Mouse (Mus musculus): ENCODE data around the gene Olfr1233. TPM values are rescaled to one million over a fixed set of nuclear protein-coding genes. Genes with fewer than 3 reads are reported as not detected.

Olfr1233 gene
- not detected in 2 replicates for polyA plus RNA-seq (2014; fragmentation: Nextera tagmentation; extraction: Ambion mirVana)

- no peaks in the 10 kb centered on the region for H3K27me3 ChIP-seq (ENCODE audit: insufficient read depth, low read length)
- no peak within 1 kb of the TSS for H3K4me3 ChIP-seq (ENCODE audit: low read depth, low read length)
- no peak for TF ChIP-seq CTCF (IDR thresholded peaks at IDR 0.05; ENCODE audit: low read depth)
- no peaks in the 10 kb centered on the region for H3K36me3 ChIP-seq (ENCODE audit: insufficient read depth)
- no peak for ATAC-seq (ENCODE audit: insufficient read depth)
- no peak for DNase-seq
- H3K9me3 ChIP-seq (ENCODE audit: low read depth, low read length): no peaks in the 10 kb centered on the region
- no peak within 1 kb of the TSS for H3K27ac ChIP-seq (ENCODE audit: low read depth)
- no peaks in the 10 kb centered on the region for H3K4me1 ChIP-seq (ENCODE audit: insufficient read depth)
- no peak within 1 kb of the TSS for H3K9ac ChIP-seq
- no peak within 1 kb of the TSS for H3K4me2 ChIP-seq
These were observed at the start of gene Olfr1233 for GRCm38 (mm10) chr2:89342298-89342697. Gene Olfr1233, minus strand, starts transcription at chr2:89342398.

GRCm38 (mm10) chr2:89364765-89365164, 22.6 kb upstream of the Olfr1233 start, which contains the start of gene Olfr1234:
Gene Olfr1234, minus strand, starts transcription at chr2:89364865.
- no peak for ATAC-seq (ENCODE audit: insufficient read depth)
- 83% methylated on average over 4 of the region's 4 CpGs for WGBS
- Histone ChIP-seq H3K4me1 (ENCODE audit: insufficient read depth) (no peaks in the 10 kb centered on the region), H3K4me2 (no peak within 1 kb of the TSS), H3K4me3 (ENCODE audit: low read depth, low read length) (no peak within 1 kb of the TSS), H3K36me3 (ENCODE audit: insufficient read depth) (no peaks in the 10 kb centered on the region), H3K9ac (no peak within 1 kb of the TSS), H3K27me3 (ENCODE audit: insufficient read depth, low read length) (no peaks in the 10 kb centered on the region), H3K9me3 (ENCODE audit: low read depth, low read length) (no peaks in the 10 kb centered on the region), H3K27ac (ENCODE audit: low read depth) (no peak within 1 kb of the TSS)
- no peak for DNase-seq
- TF ChIP-seq CTCF (IDR thresholded peaks at IDR 0.05; ENCODE audit: low read depth): no peak

GRCm38 (mm10) chr2:89329575-89329974, 12.6 kb downstream of the Olfr1233 start, which contains the start of gene Olfr1232:
Gene Olfr1232, minus strand, starts transcription at chr2:89329675.
- ATAC-seq (ENCODE audit: insufficient read depth) (no peak), DNase-seq (no peak)
- no peaks in the 10 kb centered on the region for H3K27me3 ChIP-seq (ENCODE audit: insufficient read depth, low read length)
- H3K9ac ChIP-seq: no peak within 1 kb of the TSS
- no peak within 1 kb of the TSS for H3K27ac ChIP-seq (ENCODE audit: low read depth)
- H3K9me3 ChIP-seq (ENCODE audit: low read depth, low read length): no peaks in the 10 kb centered on the region
- no peak for TF ChIP-seq CTCF (IDR thresholded peaks at IDR 0.05; ENCODE audit: low read depth)
- H3K4me2 ChIP-seq: no peak within 1 kb of the TSS
- H3K4me3 ChIP-seq (ENCODE audit: low read depth, low read length): no peak within 1 kb of the TSS
- H3K4me1 ChIP-seq (ENCODE audit: insufficient read depth): no peaks in the 10 kb centered on the region
- H3K36me3 ChIP-seq (ENCODE audit: insufficient read depth): no peaks in the 10 kb centered on the region

- TF ChIP-seq CTCF (IDR thresholded peaks at IDR 0.05; ENCODE audit: low read depth): no peak
- no peaks in the 10 kb centered on the region for H3K4me1 ChIP-seq (ENCODE audit: insufficient read depth)
- no peak within 1 kb of the TSS for H3K9ac ChIP-seq
- H3K4me3 ChIP-seq (ENCODE audit: low read depth, low read length): no peak within 1 kb of the TSS
- H3K36me3 ChIP-seq (ENCODE audit: insufficient read depth): no peaks in the 10 kb centered on the region
- no peaks in the 10 kb centered on the region for H3K9me3 ChIP-seq (ENCODE audit: low read depth, low read length)
- no peak within 1 kb of the TSS for H3K4me2 ChIP-seq
- ATAC-seq (ENCODE audit: insufficient read depth) (no peak), DNase-seq (no peak)
- no peaks in the 10 kb centered on the region for H3K27me3 ChIP-seq (ENCODE audit: insufficient read depth, low read length)
- no peak within 1 kb of the TSS for H3K27ac ChIP-seq (ENCODE audit: low read depth)
- 76% methylated on average over 2 of the region's 2 CpGs for whole genome bisulfite sequencing
These were observed 35.2 kb downstream of the Olfr1233 start, which contains the start of gene Olfr1231 for GRCm38 (mm10) chr2:89306974-89307373. Gene Olfr1231, minus strand, starts transcription at chr2:89307074.

- H3K9me3 ChIP-seq (ENCODE audit: low read depth, low read length): no peaks in the 10 kb centered on the region
- H3K9ac ChIP-seq: no peak within 1 kb of the TSS
- H3K27ac ChIP-seq (ENCODE audit: low read depth): no peak within 1 kb of the TSS
- ATAC-seq (ENCODE audit: insufficient read depth) (no peak), DNase-seq (no peak)
- WGBS: 75% methylated on average over 1 of the region's 1 CpGs
- H3K4me2 ChIP-seq: no peak within 1 kb of the TSS
- no peak for TF ChIP-seq CTCF (IDR thresholded peaks at IDR 0.05; ENCODE audit: low read depth)
- H3K4me1 ChIP-seq (ENCODE audit: insufficient read depth): no peaks in the 10 kb centered on the region
- H3K4me3 ChIP-seq (ENCODE audit: low read depth, low read length): no peak within 1 kb of the TSS
- no peaks in the 10 kb centered on the region for H3K27me3 ChIP-seq (ENCODE audit: insufficient read depth, low read length)
- H3K36me3 ChIP-seq (ENCODE audit: insufficient read depth): no peaks in the 10 kb centered on the region
These were observed 45.0 kb downstream of the Olfr1233 start, which contains the start of gene Olfr1230 for GRCm38 (mm10) chr2:89297168-89297567. Gene Olfr1230, minus strand, starts transcription at chr2:89297268.

- H3K9me3 ChIP-seq (ENCODE audit: low read depth, low read length): no peaks in the 10 kb centered on the region
These were observed 54.3 kb downstream of the Olfr1233 start, which contains the start of gene Olfr1229 for GRCm38 (mm10) chr2:89287914-89288313. Gene Olfr1229, minus strand, starts transcription at chr2:89288014.

More at GRCm38 (mm10) chr2:89287914-89288313, 54.3 kb downstream of the Olfr1233 start, which contains the start of gene Olfr1229:
- no peak for ATAC-seq (ENCODE audit: insufficient read depth)
- no peak within 1 kb of the TSS for H3K27ac ChIP-seq (ENCODE audit: low read depth)
- no peaks in the 10 kb centered on the region for H3K36me3 ChIP-seq (ENCODE audit: insufficient read depth)
- 73% methylated on average over 2 of the region's 2 CpGs for WGBS
- no peak within 1 kb of the TSS for H3K4me3 ChIP-seq (ENCODE audit: low read depth, low read length)
- no peak within 1 kb of the TSS for H3K9ac ChIP-seq
- no peaks in the 10 kb centered on the region for H3K4me1 ChIP-seq (ENCODE audit: insufficient read depth)
- no peak within 1 kb of the TSS for H3K4me2 ChIP-seq
- DNase-seq: no peak
- TF ChIP-seq CTCF (IDR thresholded peaks at IDR 0.05; ENCODE audit: low read depth): no peak
- H3K27me3 ChIP-seq (ENCODE audit: insufficient read depth, low read length): no peaks in the 10 kb centered on the region

Other genes with a start within 250 kb of the Olfr1233 start
- gene Olfr1220, start 235.6 kb downstream of the Olfr1233 start, polyA plus RNA-seq (2014; fragmentation: Nextera tagmentation; extraction: Ambion mirVana): not detected in 2 replicates
- gene Olfr1221, start 225.1 kb downstream of the Olfr1233 start, polyA plus RNA-seq (2014; fragmentation: Nextera tagmentation; extraction: Ambion mirVana): not detected in 2 replicates
- not detected in 2 replicates for gene Olfr1222, start 209.3 kb downstream of the Olfr1233 start, polyA plus RNA-seq (2014; fragmentation: Nextera tagmentation; extraction: Ambion mirVana)
- not detected in 2 replicates for gene Olfr1223, start 190.8 kb downstream of the Olfr1233 start, polyA plus RNA-seq (2014; fragmentation: Nextera tagmentation; extraction: Ambion mirVana)
- not detected in 2 replicates for gene Olfr1224-ps1, start 178.3 kb downstream of the Olfr1233 start, polyA plus RNA-seq (2014; fragmentation: Nextera tagmentation; extraction: Ambion mirVana)
- not detected in 2 replicates for gene Olfr1225, start 167.7 kb downstream of the Olfr1233 start, polyA plus RNA-seq (2014; fragmentation: Nextera tagmentation; extraction: Ambion mirVana)
- gene Olfr1226, start 142.3 kb downstream of the Olfr1233 start, polyA plus RNA-seq (2014; fragmentation: Nextera tagmentation; extraction: Ambion mirVana): not detected in 2 replicates
- not detected in 2 replicates for gene Olfr1228, start 88.3 kb downstream of the Olfr1233 start, polyA plus RNA-seq (2014; fragmentation: Nextera tagmentation; extraction: Ambion mirVana)
- gene Olfr1229, start 54.4 kb downstream of the Olfr1233 start, polyA plus RNA-seq (2014; fragmentation: Nextera tagmentation; extraction: Ambion mirVana): not detected in 2 replicates
- gene Olfr1230, start 45.1 kb downstream of the Olfr1233 start, polyA plus RNA-seq (2014; fragmentation: Nextera tagmentation; extraction: Ambion mirVana): not detected in 2 replicates
- not detected in 2 replicates for gene Olfr1231, start 35.3 kb downstream of the Olfr1233 start, polyA plus RNA-seq (2014; fragmentation: Nextera tagmentation; extraction: Ambion mirVana)
- not detected in 2 replicates for gene Olfr1232, start 12.7 kb downstream of the Olfr1233 start, polyA plus RNA-seq (2014; fragmentation: Nextera tagmentation; extraction: Ambion mirVana)
- gene Olfr1234, start 22.5 kb upstream of the Olfr1233 start, polyA plus RNA-seq (2014; fragmentation: Nextera tagmentation; extraction: Ambion mirVana): not detected in 2 replicates
- gene Olfr1238, start 67.3 kb upstream of the Olfr1233 start, polyA plus RNA-seq (2014; fragmentation: Nextera tagmentation; extraction: Ambion mirVana): not detected in 2 replicates
- not detected in 2 replicates for gene Olfr1239, start 78.0 kb upstream of the Olfr1233 start, polyA plus RNA-seq (2014; fragmentation: Nextera tagmentation; extraction: Ambion mirVana)
- not detected in 2 replicates for gene Olfr1240, start 100.6 kb upstream of the Olfr1233 start, polyA plus RNA-seq (2014; fragmentation: Nextera tagmentation; extraction: Ambion mirVana)
- gene Olfr1241, start 144.7 kb upstream of the Olfr1233 start, polyA plus RNA-seq (2014; fragmentation: Nextera tagmentation; extraction: Ambion mirVana): not detected in 2 replicates
- not detected in 2 replicates for gene Olfr1242, start 155.9 kb upstream of the Olfr1233 start, polyA plus RNA-seq (2014; fragmentation: Nextera tagmentation; extraction: Ambion mirVana)
- gene Olfr1243, start 189.1 kb upstream of the Olfr1233 start, polyA plus RNA-seq (2014; fragmentation: Nextera tagmentation; extraction: Ambion mirVana): not detected in 2 replicates
- not detected in 2 replicates for gene Olfr1245, start 236.0 kb upstream of the Olfr1233 start, polyA plus RNA-seq (2014; fragmentation: Nextera tagmentation; extraction: Ambion mirVana)

All from lung, embryonic 14.5 days (tissue).